Mouse (Mus musculus): Measurements from ENCODE around the gene Tmed6.
"Not testable (repeated sequence)": the region's sequence is repeated elsewhere in the genome, so short reads cannot be mapped to it uniquely, and the experiment has no call there.

The Tmed6 gene

DNA sequence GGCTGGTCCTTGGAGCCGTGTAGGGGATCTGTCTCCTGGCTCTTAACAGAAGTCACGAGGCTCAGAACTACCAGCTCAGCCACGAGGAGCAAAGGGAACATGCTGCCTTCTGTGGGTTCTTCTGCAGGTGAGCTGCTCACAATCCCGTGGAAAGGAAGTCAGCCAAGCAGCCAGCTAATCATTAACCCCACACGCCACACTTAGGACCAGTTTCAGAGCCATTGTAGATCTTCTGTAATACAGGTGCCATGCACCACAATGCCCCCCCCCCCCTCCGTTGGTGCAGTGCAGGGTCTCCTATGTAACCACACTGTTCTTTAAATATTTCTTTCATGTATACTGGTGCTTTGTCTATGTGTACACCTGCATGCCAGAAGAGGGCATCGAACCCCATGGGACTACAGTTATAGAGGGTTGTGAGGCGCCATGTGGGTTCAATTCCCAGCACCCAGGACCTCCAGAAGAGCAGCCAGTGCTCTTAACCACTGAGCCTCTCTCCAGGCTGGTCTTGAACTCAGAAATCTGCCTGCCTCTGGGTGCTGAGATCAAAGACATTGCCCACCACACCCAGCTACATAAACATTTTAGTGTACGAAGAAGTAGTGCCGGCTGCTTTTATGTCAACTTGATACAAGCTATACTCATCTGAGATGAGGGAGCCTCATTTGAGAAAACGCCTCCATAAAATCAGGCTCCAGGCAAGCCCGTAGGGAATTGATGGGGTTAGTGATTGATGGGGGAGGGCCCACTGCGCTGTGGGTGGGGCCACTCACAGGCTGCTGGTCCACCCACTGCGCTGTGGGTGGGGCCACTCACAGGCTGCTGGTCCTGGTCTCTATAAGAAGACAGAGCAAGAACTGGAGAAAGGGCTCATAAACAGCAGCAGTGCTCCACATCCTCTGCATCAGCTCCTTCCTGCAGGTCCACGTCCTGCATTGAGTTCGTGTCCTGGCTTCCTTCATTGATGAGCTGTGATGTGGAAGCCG, at the start of gene Tmed6:
Gene Tmed6, minus strand, starts transcription at position 134 of the 986 bp plus-strand sequence.
- peak; percentile 28 for DNase-seq (ENCODE audit: low read depth, low spot score)

DNA sequence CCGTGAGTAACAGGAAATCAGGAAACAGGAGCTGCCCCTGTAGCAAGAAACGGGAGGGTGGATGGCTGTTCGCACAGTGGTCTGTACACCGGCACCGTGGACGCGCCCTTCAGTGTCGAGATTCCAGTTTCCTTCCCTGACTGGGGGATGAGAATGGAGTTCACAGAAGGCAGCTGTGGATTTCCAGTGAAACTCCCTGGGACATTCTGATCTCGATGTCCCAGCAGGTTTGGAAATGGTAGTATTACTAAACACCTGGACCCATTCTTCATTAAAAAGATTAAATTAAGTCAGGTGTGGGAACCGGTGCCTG, 49.5 kb upstream of the Tmed6 start:
- DNase-seq (ENCODE audit: low read depth, low spot score): no peak

- no peak for DNase-seq (ENCODE audit: low read depth, low spot score)
Measured at GRCm38 (mm10) chr8:107114150-107115007, 48.9 kb upstream of the Tmed6 start.

GRCm38 (mm10) chr8:107113209-107113608, 47.8 kb upstream of the Tmed6 start:
- no peak for DNase-seq (ENCODE audit: low read depth, low spot score)

GRCm38 (mm10) chr8:107111340-107112105, 46.1 kb upstream of the Tmed6 start:
- DNase-seq (ENCODE audit: low read depth, low spot score): no peak

GRCm38 (mm10) chr8:107110629-107111330, 45.3 kb upstream of the Tmed6 start:
- DNase-seq (ENCODE audit: low read depth, low spot score): no peak

DNA sequence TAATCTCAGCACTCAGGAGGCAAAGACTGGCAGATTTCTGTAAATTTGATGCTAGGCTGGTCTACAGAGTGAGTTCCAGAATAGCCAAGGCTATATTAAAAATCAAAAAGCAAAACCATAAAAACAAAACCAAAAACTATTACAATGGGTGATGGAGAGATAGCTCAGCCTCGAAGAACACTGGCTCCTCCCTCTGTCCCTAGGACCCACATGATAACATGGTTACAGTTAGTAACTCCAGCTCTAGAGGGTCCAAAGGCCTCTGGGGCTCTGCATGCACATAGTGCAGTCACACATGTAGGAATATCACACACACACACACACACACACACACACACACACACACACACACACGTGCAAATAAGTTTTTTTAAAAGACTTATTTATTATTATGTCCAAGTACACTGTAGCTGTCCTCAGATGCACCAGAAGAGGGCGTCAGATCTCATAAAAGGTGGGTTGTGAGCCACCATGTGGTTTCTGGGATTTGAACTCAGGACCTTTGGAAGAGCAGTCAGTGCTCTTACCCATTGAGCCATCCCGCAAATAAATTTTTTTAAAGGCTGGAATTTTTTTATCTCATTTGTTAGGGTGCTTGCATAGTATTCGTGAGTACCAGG, 44.5 kb upstream of the Tmed6 start:
- no peak for DNase-seq (ENCODE audit: low read depth, low spot score)

DNA sequence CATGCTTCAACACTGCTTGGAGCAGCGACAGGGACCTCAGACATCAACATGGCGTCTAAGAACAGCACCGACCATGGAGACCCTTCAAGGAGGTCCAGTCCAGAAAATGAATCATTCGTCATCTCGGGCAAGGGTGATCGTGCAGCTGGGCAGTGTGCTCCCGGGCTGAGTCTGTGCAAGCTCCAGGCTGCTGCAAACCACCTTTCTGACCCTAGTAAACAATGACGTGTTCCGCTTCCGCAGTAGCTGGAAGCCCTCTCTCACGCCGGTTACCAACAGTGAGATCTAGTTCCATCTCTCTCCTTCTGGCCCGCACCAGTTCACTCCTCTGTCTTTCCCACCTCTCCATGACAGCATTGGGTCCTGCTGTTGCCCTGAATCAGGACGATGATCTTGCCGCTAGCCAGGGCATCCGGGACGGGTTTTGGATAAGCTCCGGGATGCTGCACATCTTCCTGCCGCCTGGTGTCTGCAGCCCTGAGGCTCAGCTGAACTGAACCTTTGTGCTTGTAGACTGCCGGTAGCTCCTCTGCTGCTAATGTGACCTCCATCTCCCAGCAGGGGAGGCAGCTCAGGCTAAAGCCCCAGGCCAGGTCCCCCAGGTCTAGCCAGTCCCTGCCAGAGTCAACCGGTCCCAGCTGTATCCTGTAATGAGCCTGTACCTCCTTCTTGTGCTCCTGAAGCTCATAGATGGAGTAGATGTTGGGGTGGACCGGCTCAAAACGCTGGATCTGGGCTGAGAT, 43.7 kb upstream of the Tmed6 start:
- no peak for DNase-seq (ENCODE audit: low read depth, low spot score)

DNA sequence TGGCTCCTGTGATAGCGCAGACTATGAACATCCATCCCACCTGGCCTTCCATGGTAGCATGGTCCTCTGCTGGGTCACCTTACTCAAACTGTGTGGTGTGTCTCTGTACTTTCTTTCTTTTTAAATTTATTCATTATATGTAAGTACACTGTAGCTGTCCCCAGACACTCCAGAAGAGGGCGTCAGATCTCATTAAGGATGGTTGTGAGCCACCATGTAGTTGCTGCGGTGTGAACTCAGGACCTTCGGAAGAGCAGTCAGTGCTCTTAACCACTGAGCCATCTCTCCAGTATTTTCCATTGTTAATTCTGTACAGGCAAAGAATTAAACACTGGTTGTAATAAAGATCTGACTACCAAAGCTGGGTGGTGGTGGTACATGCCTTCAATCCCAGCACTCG, 42.6 kb upstream of the Tmed6 start:
- DNase-seq (ENCODE audit: low read depth, low spot score): not testable (repeated sequence)

- DNase-seq (ENCODE audit: low read depth, low spot score): peak; percentile 79
Measured at GRCm38 (mm10) chr8:107104547-107104946, 39.1 kb upstream of the Tmed6 start.

- no peak for DNase-seq (ENCODE audit: low read depth, low spot score)
Measured at GRCm38 (mm10) chr8:107100635-107101034, 35.2 kb upstream of the Tmed6 start.

GRCm38 (mm10) chr8:107096366-107097036, 31.1 kb upstream of the Tmed6 start, which contains the start of gene Terf2:
Gene Terf2 (minus strand): TSS chr8:107096547.
- DNase-seq (ENCODE audit: low read depth, low spot score): peak; percentile 96

DNA sequence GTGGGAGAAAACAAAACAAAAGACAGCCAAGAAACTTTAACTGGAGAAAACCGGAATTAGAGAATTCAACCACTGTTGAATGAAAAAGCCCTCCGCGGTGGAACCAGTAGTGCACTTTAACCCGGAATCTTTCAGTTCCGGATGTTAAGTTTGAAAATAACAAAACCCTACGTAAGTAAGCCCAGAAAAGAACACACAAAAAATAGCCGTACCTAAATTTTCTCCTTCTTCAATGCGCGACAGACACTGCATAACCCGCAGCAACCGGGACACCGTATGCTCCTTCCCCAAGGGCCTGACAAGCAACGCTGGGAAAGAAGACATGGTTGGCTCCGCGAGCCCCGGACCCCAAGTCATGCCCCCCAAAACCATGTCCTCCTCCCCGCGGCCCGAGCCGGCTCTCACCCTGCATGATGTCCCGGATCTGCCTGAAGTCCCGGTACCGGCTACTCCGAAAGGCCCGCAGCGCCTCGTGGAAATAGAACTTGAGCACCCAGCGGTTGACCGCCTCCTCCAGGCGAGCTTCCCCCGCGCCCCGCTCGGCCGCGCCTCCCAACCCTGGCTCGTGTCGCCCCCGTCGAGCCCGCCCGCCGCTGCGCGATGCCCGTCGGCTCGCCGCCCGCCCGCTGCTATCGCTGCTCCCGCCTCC, 30.4 kb upstream of the Tmed6 start:
- no peak for DNase-seq (ENCODE audit: low read depth, low spot score)

GRCm38 (mm10) chr8:107090531-107090930, 25.1 kb upstream of the Tmed6 start:
- DNase-seq (ENCODE audit: low read depth, low spot score): no peak

GRCm38 (mm10) chr8:107088526-107089063, 23.2 kb upstream of the Tmed6 start:
- DNase-seq (ENCODE audit: low read depth, low spot score): no peak

DNA sequence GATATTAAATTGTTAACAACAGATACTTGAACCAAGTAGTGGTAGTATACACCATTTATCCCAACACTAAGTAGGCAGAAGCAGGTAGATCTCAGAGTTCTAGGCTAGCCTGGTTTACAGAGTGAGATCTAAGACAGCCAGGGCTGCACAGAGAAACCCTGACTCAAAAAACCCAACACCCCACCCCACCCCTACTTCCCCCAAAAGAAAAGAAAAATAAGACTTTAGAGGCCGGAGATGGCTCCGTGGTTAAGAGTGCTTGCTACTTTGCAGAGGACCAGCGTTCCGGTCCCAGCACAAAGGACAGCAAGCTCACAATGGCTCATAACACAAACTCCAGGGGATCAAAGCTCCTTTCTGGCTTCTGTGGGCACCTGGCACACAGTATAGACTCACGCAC, 20.6 kb upstream of the Tmed6 start:
- DNase-seq (ENCODE audit: low read depth, low spot score): no peak

DNA sequence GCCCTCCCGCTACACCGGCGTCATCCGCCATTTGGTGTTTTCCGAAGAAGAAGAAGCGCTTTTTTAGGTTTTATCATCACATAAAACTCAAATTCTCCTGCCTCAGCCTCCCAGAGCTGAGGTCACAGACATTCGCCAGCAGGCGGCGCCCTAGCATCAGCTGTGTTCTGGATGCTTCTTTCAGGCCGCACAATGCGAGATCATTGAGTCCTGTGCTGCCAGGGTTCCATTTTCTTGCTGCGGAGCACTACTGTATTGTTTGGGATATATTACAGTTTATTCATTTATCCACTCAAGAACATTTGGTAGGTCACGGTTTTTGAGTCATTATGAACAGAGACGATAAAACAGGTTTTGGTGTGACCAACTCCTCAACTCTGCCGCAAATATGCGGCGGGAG, 19.9 kb upstream of the Tmed6 start:
- DNase-seq (ENCODE audit: low read depth, low spot score): no peak

DNA sequence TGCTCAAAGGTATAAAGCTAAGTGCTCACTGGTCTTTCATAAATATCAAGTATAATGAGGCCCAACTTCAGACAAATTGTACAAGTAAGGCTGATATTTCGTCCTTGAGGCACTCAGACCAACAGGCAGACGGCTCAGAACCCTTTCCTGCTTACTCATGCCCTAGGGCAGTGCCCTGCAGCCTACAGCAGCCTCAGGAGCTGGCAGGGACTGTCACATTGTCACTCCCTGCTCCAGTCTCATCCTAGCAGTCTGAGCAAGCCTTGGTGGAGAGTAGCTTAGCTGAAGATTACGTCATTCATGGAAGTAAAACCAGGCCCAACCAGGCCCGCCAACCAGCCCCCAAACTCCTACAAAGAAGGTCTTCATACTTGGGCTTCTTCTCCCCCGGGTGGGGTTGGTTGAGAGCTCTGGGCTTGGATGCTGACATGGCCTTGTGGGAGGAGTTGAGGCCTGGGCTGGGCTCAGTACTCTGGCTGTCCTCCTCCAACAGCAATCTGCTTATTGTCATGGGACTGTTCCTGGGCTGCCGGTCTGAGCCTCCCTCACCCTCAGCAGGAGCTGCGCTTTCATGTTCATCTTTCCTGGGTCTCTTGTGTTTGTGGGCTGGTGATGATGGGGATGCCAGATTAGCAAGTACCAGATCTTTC, 10.9 kb upstream of the Tmed6 start:
- no peak for DNase-seq (ENCODE audit: low read depth, low spot score)
